Mouse (Mus musculus) brain, embryonic 14.5 days (tissue): Measurements from ENCODE around the gene Gm9833.

Experiments
- CTCF ChIP-seq: fragments of 200-500 bp; IDR thresholded peaks from 2 replicates; pipeline ENCODE4 v1.5.1; 2012; ENCODE audit warnings: inconsistent platforms, mild to moderate bottlenecking, moderate library complexity, borderline replicate concordance; ENCODE audit not compliant: insufficient read depth, insufficient read length; ENCODE audit errors: extremely low read depth
- POLR2A ChIP-seq: fragments of 200-500 bp; IDR thresholded peaks from 2 replicates; pipeline ENCODE4 v1.6.1; 2012; ENCODE audit warnings: mild to moderate bottlenecking, inconsistent platforms, borderline replicate concordance; ENCODE audit not compliant: poor library complexity, insufficient read depth, insufficient read length, severe bottlenecking; ENCODE audit errors: extremely low read depth

DNA sequence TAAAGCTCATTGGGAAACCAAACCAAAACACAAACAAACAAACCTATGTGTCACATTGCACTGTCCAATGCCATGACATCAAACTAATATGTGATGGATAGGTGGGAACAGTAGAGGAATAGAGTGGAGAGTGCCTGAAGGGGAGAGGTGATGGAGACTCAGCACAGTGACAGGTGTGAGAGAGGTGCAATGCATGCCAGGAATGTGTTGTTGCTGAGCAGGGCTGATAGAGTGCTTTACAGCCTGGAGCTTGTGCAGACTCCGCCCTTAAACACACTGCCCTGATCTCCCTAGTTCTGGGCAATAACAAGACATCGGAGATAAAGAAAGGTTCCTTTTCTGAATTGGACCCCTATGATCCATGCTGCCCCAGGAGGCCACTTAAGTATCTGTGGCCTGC lies 36.2 kb downstream of the Gm9833 start:
- TF ChIP-seq CTCF (no peak), POLR2A (no peak)
